Mouse (Mus musculus) neural tube, embryonic 15.5 days (tissue): Measurements from ENCODE around the gene Lrpprc. TPM values are rescaled to one million over a fixed set of nuclear protein-coding genes. Genes with fewer than 3 reads are reported as not detected.

ENCODE experiments used
- ATAC-seq: fragments of 200-750 bp; cut with Nextera tagmentation; 2 replicates; pipeline ENCODE4 v1.8.0; 2017; ENCODE audit warnings: mild to moderate bottlenecking, moderate TSS enrichment, moderate library complexity; ENCODE audit not compliant: low FRiP score
- H3K27ac ChIP-seq: fragments of 300-500 bp; sonication (generic); replicated peaks from 2 replicates; pipeline ENCODE4 v1.5.1; 2015; ENCODE audit warnings: mild to moderate bottlenecking, inconsistent platforms
- H3K27me3 ChIP-seq: fragments of 300-500 bp; sonication (generic); replicated peaks from 2 replicates; pipeline ENCODE4 v1.6.1; 2015; ENCODE audit warnings: inconsistent platforms
- H3K36me3 ChIP-seq: fragments of 300-500 bp; sonication (generic); 2 replicates; pipeline ENCODE4 v1.6.1; 2015; ENCODE audit warnings: inconsistent platforms
- H3K4me1 ChIP-seq: fragments of 300-500 bp; sonication (generic); 2 replicates; pipeline ENCODE4 v1.6.1; 2015; ENCODE audit warnings: inconsistent platforms
- H3K4me2 ChIP-seq: fragments of 300-500 bp; sonication (generic); 2 replicates; pipeline ENCODE4 v1.6.1; 2015; ENCODE audit warnings: inconsistent platforms, mild to moderate bottlenecking, moderate library complexity
- H3K4me3 ChIP-seq: fragments of 300-500 bp; sonication (generic); replicated peaks from 2 replicates; pipeline ENCODE4 v1.5.1; 2015; ENCODE audit warnings: mild to moderate bottlenecking, inconsistent platforms
- H3K9ac ChIP-seq: fragments of 300-500 bp; sonication (generic); replicated peaks from 2 replicates; pipeline ENCODE4 v1.6.1; 2015; ENCODE audit warnings: mild to moderate bottlenecking, inconsistent platforms
- H3K9me3 ChIP-seq: fragments of 300-500 bp; sonication (generic); replicated peaks from 2 replicates; pipeline ENCODE4 v1.6.1; 2016; ENCODE audit warnings: inconsistent platforms
- WGBS: fragments of 180-500 bp; shearing (Covaris S2); methylation state at CpG from one replicate; pipeline ENCODE4 v1.1.7; 2015; ENCODE audit warnings: mixed read lengths; 5-methylcytosine and 5-hydroxymethylcytosine counted together
- polyA plus RNA-seq: library from polyadenylated mRNA; unstranded; fragments of >200 nt; fragmentation: Nextera tagmentation; extraction: Ambion mirVana; gene quantifications from 2 replicates; pipeline ENCODE4 v1.2.1, GENCODE M21; 2015

Gene Lrpprc
- polyA plus RNA-seq, 1 experiment from 2014 or later, result 46.5 TPM

GRCm38 (mm10) chr17:84713563-84714164 is 76.9 kb downstream of the Lrpprc start:
- Histone ChIP-seq H3K36me3 (peaks cover 4% of the 10 kb centered on the region; the same call in 1 of the 2 replicates), H3K4me1 (peaks cover 23% of the 10 kb centered on the region), H3K4me2 (no peak overlapping the region), H3K27ac (no peak overlapping the region), H3K9ac (no peak overlapping the region), H3K27me3 (0 out of 2 replicates have a peak, but pooled peaks cover 3% of the 10 kb centered on the region), H3K4me3 (no peak overlapping the region), H3K9me3 (no peaks in the 10 kb centered on the region)
- no peak for ATAC-seq
- 52% methylated on average over 18 of the region's 18 CpGs for WGBS

GRCm38 (mm10) chr17:84709403-84709851 is 81.2 kb downstream of the Lrpprc start:
- H3K4me2 ChIP-seq, result peak overlapping the region; percentile 37
- 23% methylated on average over 17 of the region's 17 CpGs for WGBS
- H3K27ac ChIP-seq, result peak overlapping the region; percentile 61
- H3K9ac ChIP-seq, result no peak overlapping the region
- H3K4me1 ChIP-seq, result peaks cover 22% of the 10 kb centered on the region
- 0 out of 2 replicates have a peak, but pooled peaks cover 3% of the 10 kb centered on the region for H3K27me3 ChIP-seq
- ATAC-seq, result peak; percentile 64; the same call in 1 of the 2 replicates
- no peaks in the 10 kb centered on the region for H3K9me3 ChIP-seq
- peaks cover 4% of the 10 kb centered on the region; the same call in 1 of the 2 replicates for H3K36me3 ChIP-seq
- no peak overlapping the region for H3K4me3 ChIP-seq

- Histone ChIP-seq H3K4me2 (no peak overlapping the region), H3K9me3 (no peaks in the 10 kb centered on the region), H3K4me3 (no peak overlapping the region), H3K9ac (no peak overlapping the region), H3K27me3 (0 out of 2 replicates have a peak, but pooled peaks cover 3% of the 10 kb centered on the region), H3K27ac (peak overlapping the region; percentile 61; the same call in 1 of the 2 replicates), H3K36me3 (peaks cover 4% of the 10 kb centered on the region; the same call in 1 of the 2 replicates), H3K4me1 (peaks cover 22% of the 10 kb centered on the region)
- no peak for ATAC-seq
- 65% methylated on average over 7 of the region's 7 CpGs for WGBS
Measured at GRCm38 (mm10) chr17:84708818-84709217, 81.8 kb downstream of the Lrpprc start.

GRCm38 (mm10) chr17:84707407-84707806 is 83.2 kb downstream of the Lrpprc start:
- 75% methylated on average over 4 of the region's 4 CpGs for WGBS
- H3K9me3 ChIP-seq, result no peaks in the 10 kb centered on the region
- no peak overlapping the region for H3K4me3 ChIP-seq
- no peak overlapping the region for H3K9ac ChIP-seq
- H3K4me2 ChIP-seq, result no peak overlapping the region
- H3K27me3 ChIP-seq, result no peaks in the 10 kb centered on the region
- H3K4me1 ChIP-seq, result peaks cover 28% of the 10 kb centered on the region
- no peak for ATAC-seq
- no peak overlapping the region for H3K27ac ChIP-seq
- H3K36me3 ChIP-seq, result peaks cover 4% of the 10 kb centered on the region; the same call in 1 of the 2 replicates

- Histone ChIP-seq H3K27ac (no peak overlapping the region), H3K4me1 (peaks cover 21% of the 10 kb centered on the region), H3K4me3 (no peak overlapping the region), H3K27me3 (peaks cover 5% of the 10 kb centered on the region; the same call in 1 of the 2 replicates), H3K36me3 (no peaks in the 10 kb centered on the region), H3K4me2 (no peak overlapping the region), H3K9me3 (no peaks in the 10 kb centered on the region), H3K9ac (no peak overlapping the region)
- WGBS, result 30% methylated on average over 5 of the region's 5 CpGs
- ATAC-seq, result peak; percentile 65; the same call in 1 of the 2 replicates
Measured at GRCm38 (mm10) chr17:84698727-84699126, 91.9 kb downstream of the Lrpprc start.

- no peaks in the 10 kb centered on the region for H3K9me3 ChIP-seq
Measured at GRCm38 (mm10) chr17:84696537-84696936, 94.1 kb downstream of the Lrpprc start.

GRCm38 (mm10) chr17:84693741-84694140 is 96.8 kb downstream of the Lrpprc start:
- Histone ChIP-seq H3K4me2 (no peak overlapping the region), H3K27me3 (peaks cover 5% of the 10 kb centered on the region; the same call in 1 of the 2 replicates), H3K9me3 (no peaks in the 10 kb centered on the region), H3K36me3 (no peaks in the 10 kb centered on the region), H3K9ac (no peak overlapping the region), H3K4me1 (no peaks in the 10 kb centered on the region), H3K4me3 (no peak overlapping the region), H3K27ac (no peak overlapping the region)
- whole genome bisulfite sequencing, result 85% methylated on average over 2 of the region's 2 CpGs
- ATAC-seq, result no peak

More at GRCm38 (mm10) chr17:84696537-84696936, 94.1 kb downstream of the Lrpprc start:
- Histone ChIP-seq H3K4me3 (no peak overlapping the region), H3K27me3 (peaks cover 5% of the 10 kb centered on the region; the same call in 1 of the 2 replicates), H3K36me3 (no peaks in the 10 kb centered on the region), H3K4me1 (0 out of 2 replicates have a peak, but pooled peaks cover 9% of the 10 kb centered on the region), H3K27ac (no peak overlapping the region), H3K9ac (no peak overlapping the region), H3K4me2 (no peak overlapping the region)
- WGBS, result 59% methylated on average over 6 of the region's 6 CpGs
- no peak for ATAC-seq

GRCm38 (mm10) chr17:84690111-84690510 is 100.5 kb downstream of the Lrpprc start:
- Histone ChIP-seq H3K27ac (no peak overlapping the region), H3K36me3 (no peaks in the 10 kb centered on the region), H3K27me3 (no peaks in the 10 kb centered on the region), H3K4me3 (no peak overlapping the region), H3K4me2 (no peak overlapping the region), H3K4me1 (no peaks in the 10 kb centered on the region), H3K9me3 (no peaks in the 10 kb centered on the region), H3K9ac (no peak overlapping the region)
- WGBS, result 87% methylated on average over 5 of the region's 5 CpGs
- no peak for ATAC-seq

GRCm38 (mm10) chr17:84689316-84689715 is 101.3 kb downstream of the Lrpprc start:
- Histone ChIP-seq H3K27me3 (no peaks in the 10 kb centered on the region), H3K4me1 (no peaks in the 10 kb centered on the region), H3K27ac (no peak overlapping the region), H3K36me3 (no peaks in the 10 kb centered on the region), H3K4me2 (no peak overlapping the region), H3K9me3 (no peaks in the 10 kb centered on the region), H3K4me3 (no peak overlapping the region), H3K9ac (no peak overlapping the region)
- 89% methylated on average over 5 of the region's 5 CpGs for WGBS
- no peak for ATAC-seq

- 92% methylated on average over 11 of the region's 11 CpGs for WGBS
- ATAC-seq, result no peak
- no peak overlapping the region for H3K9ac ChIP-seq
- H3K27me3 ChIP-seq, result no peaks in the 10 kb centered on the region
- no peak overlapping the region for H3K27ac ChIP-seq
- no peaks in the 10 kb centered on the region for H3K36me3 ChIP-seq
- H3K9me3 ChIP-seq, result no peaks in the 10 kb centered on the region
- H3K4me2 ChIP-seq, result no peak overlapping the region
- H3K4me3 ChIP-seq, result no peak overlapping the region
- no peaks in the 10 kb centered on the region for H3K4me1 ChIP-seq
Measured at GRCm38 (mm10) chr17:84688834-84689233, 101.8 kb downstream of the Lrpprc start.

GRCm38 (mm10) chr17:84687994-84688393 is 102.6 kb downstream of the Lrpprc start:
- Histone ChIP-seq H3K9ac (no peak overlapping the region), H3K9me3 (no peaks in the 10 kb centered on the region), H3K4me2 (no peak overlapping the region), H3K4me1 (no peaks in the 10 kb centered on the region), H3K4me3 (no peak overlapping the region), H3K36me3 (no peaks in the 10 kb centered on the region), H3K27ac (no peak overlapping the region), H3K27me3 (no peaks in the 10 kb centered on the region)
- no peak for ATAC-seq
- WGBS, result 62% methylated on average over 5 of the region's 5 CpGs

GRCm38 (mm10) chr17:84685286-84685685 is 105.3 kb downstream of the Lrpprc start:
- Histone ChIP-seq H3K9me3 (no peaks in the 10 kb centered on the region), H3K9ac (no peak overlapping the region), H3K4me1 (no peaks in the 10 kb centered on the region), H3K27me3 (no peaks in the 10 kb centered on the region), H3K36me3 (no peaks in the 10 kb centered on the region), H3K27ac (no peak overlapping the region), H3K4me3 (no peak overlapping the region), H3K4me2 (no peak overlapping the region)
- no peak for ATAC-seq
- WGBS, result 89% methylated on average over 4 of the region's 4 CpGs
